Mouse (Mus musculus) megakaryocyte, embryonic 14.5 days (primary cell): ENCODE measurements around the gene Mfap1a. TPM values are rescaled to one million over a fixed set of nuclear protein-coding genes. Genes with fewer than 3 reads are reported as not detected.

Experiments used
- H3K27me3 ChIP-seq: replicated peaks from 2 replicates; pipeline ENCODE3; 2012; ENCODE audit warnings: inconsistent platforms
- H3K36me3 ChIP-seq: replicated peaks from 2 replicates; pipeline ENCODE3; 2012; ENCODE audit warnings: low read length, inconsistent platforms, mixed read lengths
- H3K4me1 ChIP-seq: 2 replicates; pipeline ENCODE4 v1.6.1; 2012; ENCODE audit warnings: inconsistent platforms
- H3K4me3 ChIP-seq: replicated peaks from 2 replicates; pipeline ENCODE3; 2012; ENCODE audit warnings: moderate library complexity, mild to moderate bottlenecking, inconsistent platforms
- H3K9me3 ChIP-seq: 2 replicates; pipeline ENCODE4 v1.6.1; 2012; ENCODE audit warnings: inconsistent platforms
- FLI1 ChIP-seq: IDR thresholded peaks from 2 replicates; pipeline ENCODE4 v1.6.1; 2012; ENCODE audit warnings: low read length, inconsistent platforms, mixed read lengths
- GATA1 ChIP-seq: IDR thresholded peaks from 3 replicates; pipeline ENCODE4 v1.6.1; 2012; ENCODE audit warnings: mixed read lengths, low read length, inconsistent platforms, borderline replicate concordance
- polyA plus RNA-seq: library from polyadenylated mRNA; stranded (reverse); fragments of >175 nt; gene quantifications from 2 replicates; pipeline ENCODE4 v1.2.3, GENCODE M21; 2012; ENCODE audit warnings: low replicate concordance; ENCODE audit not compliant: insufficient read depth

Mfap1a gene
- polyA plus RNA-seq, 1 experiment, result 2.2 TPM

DNA sequence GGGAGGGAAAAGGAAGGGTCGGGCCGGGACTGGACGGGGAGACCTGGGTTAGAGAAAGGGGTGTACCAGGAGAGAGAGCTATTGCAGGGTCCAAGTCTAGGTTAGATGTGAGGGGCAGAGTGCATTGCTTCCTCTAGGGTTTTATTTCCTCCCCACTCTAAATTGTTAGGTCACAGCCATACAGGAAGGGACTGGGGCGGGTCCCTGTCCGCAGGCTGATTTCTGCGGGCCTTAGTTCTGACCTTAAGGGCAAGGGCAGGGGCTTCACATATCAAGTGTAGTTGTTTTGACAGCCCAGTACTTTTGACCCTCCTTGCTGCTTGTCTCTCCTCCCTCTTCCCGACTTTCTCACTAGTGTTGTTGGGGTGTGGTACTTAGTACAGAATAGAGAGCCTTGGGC lies 56.4 kb downstream of the Mfap1a start:
- TF ChIP-seq GATA1 (no peak), FLI1 (no peak)
- Histone ChIP-seq H3K4me1 (peaks cover 69% of the 10 kb centered on the region), H3K4me3 (peak overlapping the region; percentile 95), H3K9me3 (no peaks in the 10 kb centered on the region), H3K36me3 (peaks cover 44% of the 10 kb centered on the region), H3K27me3 (no peaks in the 10 kb centered on the region)

DNA sequence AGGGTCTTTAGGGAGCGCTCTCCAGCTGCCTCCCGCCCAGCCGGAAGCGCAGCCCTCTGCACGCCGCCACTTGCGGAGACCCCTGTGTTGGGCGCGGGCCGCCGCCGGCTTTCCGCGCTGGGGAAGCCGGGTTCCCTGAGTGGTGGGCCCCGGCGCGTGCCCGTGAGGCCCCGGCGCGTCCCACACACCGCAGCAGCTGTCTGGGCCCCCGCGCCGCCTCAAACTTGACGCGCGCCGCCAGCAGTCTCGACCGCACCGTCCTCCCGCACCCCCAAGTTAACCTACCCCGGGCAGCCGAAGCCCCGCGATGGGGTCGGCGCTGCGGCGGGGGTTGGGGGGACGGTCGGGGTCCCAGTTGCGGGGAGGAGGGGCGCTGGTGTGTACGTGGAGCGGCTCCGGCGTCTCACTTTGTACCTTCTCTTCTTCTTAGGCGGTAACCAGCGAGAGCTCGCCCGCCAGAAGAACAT lies 56.9 kb downstream of the Mfap1a start:
- Histone ChIP-seq H3K9me3 (no peaks in the 10 kb centered on the region), H3K36me3 (peaks cover 39% of the 10 kb centered on the region), H3K27me3 (no peaks in the 10 kb centered on the region), H3K4me1 (peaks cover 64% of the 10 kb centered on the region), H3K4me3 (peak overlapping the region; percentile 95)
- TF ChIP-seq FLI1 (no peak), GATA1 (no peak)

DNA sequence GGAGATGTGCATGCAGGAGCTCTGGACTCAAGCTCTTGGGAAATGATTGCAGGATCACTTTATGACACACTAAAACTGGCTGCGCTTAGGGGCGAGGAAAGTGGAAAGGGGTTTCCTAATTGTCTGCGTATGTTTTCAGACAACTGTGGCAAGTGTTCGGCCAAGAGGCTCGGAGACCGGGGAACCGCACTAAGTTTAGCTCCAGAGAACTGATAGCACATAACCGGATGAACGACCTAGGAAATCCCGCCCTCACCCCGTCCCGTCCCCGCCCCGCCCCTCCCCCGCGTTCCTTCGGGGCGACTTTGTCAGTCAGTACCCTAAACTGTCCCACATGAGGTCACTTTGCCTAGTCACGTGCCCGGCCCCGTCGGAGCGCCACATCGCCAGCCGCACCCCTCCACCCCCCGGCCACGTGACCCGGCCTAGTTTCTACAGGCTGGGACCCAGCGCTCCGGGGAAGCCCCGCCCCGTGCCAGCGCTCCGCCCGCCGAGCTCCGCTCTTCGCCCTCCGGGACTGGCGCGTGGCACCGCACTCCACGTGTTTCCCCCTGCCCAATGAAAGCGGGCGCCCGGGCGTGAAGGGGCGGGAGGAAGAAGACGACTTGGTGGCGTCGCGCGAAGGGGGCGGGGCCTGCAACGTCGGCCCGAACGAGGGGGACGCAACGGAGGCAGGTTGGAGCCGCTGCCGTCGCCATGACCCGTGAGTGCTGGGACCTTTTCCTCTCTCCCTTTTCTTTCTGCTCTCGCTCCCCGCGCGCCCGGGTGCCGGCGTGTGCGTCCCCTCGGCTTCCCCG lies 57.5 kb downstream of the Mfap1a start, which contains the start of gene Serf2:
Gene Serf2, plus strand, starts transcription at position 457 of the 797 bp plus-strand sequence.
- TF ChIP-seq GATA1 (no peak), FLI1 (no peak)
- Histone ChIP-seq H3K4me3 (peak within 1 kb of the TSS; percentile 95), H3K4me1 (peaks cover 66% of the 10 kb centered on the region), H3K36me3 (peaks cover 34% of the 10 kb centered on the region), H3K27me3 (no peaks in the 10 kb centered on the region), H3K9me3 (no peaks in the 10 kb centered on the region)

DNA sequence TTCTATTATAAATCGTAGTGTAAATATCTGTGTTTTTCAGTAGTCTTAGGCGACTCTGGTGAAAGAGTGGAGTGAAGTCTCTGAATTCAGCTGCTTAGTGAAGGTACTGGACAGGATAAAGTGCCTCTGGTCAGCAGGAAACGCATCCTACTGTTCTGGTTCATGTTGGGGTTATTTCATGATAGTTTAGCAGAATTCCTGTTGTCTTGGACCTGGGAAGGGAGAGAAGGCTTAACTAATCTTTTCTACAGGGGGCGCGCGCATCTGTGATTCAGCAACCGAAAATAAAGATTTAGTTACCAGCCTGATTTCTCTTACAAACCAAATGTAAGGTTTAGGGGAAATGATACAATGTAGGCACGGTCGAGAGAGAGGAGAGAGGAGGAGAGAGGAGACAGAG lies 58.3 kb downstream of the Mfap1a start:
- H3K36me3 ChIP-seq, result peaks cover 26% of the 10 kb centered on the region

DNA sequence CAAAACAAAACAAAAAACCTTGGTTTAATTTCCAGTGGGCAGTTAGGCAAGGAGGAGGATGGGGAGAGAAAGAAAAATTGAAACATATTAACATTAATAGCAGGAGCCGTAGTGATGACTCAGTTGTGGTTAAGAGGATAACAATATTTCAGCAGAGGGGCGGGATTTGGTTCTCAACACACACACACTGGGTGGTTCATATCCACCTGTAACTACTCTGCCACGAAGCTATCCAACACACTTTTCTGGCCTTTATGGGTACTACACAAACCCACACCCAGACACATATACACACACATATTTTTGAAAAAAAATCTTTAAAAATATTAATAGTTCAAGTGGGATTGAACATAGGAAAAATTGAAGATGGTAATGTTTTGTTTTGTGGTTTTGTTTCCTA lies 59.5 kb downstream of the Mfap1a start:
- Histone ChIP-seq H3K27me3 (peaks cover 1% of the 10 kb centered on the region), H3K36me3 (peaks cover 14% of the 10 kb centered on the region), H3K9me3 (no peaks in the 10 kb centered on the region), H3K4me3 (no peak overlapping the region), H3K4me1 (peaks cover 61% of the 10 kb centered on the region)
- no peak for TF ChIP-seq GATA1
- TF ChIP-seq FLI1, result no peak

More for the DNA sequence above, 58.3 kb downstream of the Mfap1a start:
- Histone ChIP-seq H3K4me3 (peak overlapping the region; percentile 95), H3K4me1 (peaks cover 61% of the 10 kb centered on the region), H3K9me3 (no peaks in the 10 kb centered on the region), H3K27me3 (no peaks in the 10 kb centered on the region)
- no peak for TF ChIP-seq GATA1
- no peak for TF ChIP-seq FLI1

DNA sequence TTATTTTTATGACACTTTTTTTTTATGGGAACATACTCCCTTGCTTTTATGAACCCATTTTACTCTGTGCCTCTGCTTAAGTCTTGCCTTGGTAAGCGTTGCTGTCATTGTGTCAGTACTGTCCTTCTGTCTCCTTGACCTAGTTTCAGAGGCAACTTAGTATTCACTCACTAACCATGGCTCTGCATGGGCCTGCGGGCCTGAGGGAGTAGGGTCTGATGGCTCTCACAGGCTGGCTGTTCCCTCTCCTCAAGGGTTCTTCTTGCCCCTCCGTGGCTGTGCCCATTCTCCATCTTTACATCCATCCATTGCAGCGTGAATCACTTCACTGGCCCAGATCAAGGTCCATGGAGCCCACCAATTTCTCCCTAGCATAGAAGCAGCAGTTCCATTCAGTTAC lies 60.0 kb downstream of the Mfap1a start:
- Histone ChIP-seq H3K4me1 (peaks cover 64% of the 10 kb centered on the region), H3K9me3 (no peaks in the 10 kb centered on the region), H3K36me3 (peaks cover 11% of the 10 kb centered on the region), H3K4me3 (peak overlapping the region; percentile 7), H3K27me3 (peaks cover 6% of the 10 kb centered on the region)
- no peak for TF ChIP-seq GATA1
- TF ChIP-seq FLI1, result no peak

DNA sequence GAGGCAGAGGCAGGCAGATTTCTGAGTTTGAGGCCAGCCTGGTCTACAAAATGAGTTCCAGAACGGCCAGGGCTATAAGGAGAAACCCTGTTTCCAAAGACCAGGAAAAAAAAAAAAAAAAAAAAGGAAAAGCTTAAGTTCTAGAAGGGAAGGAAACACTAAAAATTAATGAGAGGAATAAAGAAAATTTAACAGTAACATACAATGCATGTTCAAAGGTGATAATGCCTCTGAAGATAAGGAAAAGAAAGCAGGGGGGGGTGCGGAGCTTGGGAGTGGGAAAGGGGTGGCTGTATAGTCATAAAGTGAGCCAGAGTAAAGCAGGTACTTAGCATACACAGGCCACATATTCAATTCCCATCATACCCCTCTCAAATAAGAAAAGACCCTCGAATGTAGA lies 61.3 kb downstream of the Mfap1a start:
- H3K9me3 ChIP-seq, result no peaks in the 10 kb centered on the region
- peaks cover 54% of the 10 kb centered on the region for H3K4me1 ChIP-seq
- H3K4me3 ChIP-seq, result no peak overlapping the region
- TF ChIP-seq GATA1, result no peak
- no peak for TF ChIP-seq FLI1
- peaks cover 5% of the 10 kb centered on the region for H3K36me3 ChIP-seq
- peaks cover 6% of the 10 kb centered on the region for H3K27me3 ChIP-seq

DNA sequence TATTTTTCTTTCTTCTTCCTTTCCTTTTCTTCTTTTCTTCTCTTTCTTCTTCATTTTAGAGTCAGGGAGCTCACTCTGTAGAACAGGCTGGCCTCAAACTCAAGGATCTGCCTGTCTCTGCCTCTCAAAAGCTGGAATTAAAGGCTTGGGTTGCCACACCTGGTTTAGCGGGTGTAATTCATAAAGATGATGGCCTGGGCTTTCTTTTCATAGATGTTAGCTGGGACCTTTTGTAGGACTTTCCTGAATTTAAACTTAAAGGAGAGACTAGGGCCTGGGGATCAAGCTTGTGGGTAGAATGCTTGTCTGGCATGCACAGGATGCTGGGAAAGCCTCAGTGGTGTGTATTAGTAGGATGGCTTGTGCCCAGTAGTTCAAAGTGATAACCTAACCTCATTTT lies 62.3 kb downstream of the Mfap1a start, which contains the start of gene Ell3:
Gene Ell3, minus strand, starts transcription at position 101 of the 400 bp plus-strand sequence.
- peaks cover 54% of the 10 kb centered on the region for H3K4me1 ChIP-seq
- TF ChIP-seq FLI1, result no peak
- no peak for TF ChIP-seq GATA1

DNA sequence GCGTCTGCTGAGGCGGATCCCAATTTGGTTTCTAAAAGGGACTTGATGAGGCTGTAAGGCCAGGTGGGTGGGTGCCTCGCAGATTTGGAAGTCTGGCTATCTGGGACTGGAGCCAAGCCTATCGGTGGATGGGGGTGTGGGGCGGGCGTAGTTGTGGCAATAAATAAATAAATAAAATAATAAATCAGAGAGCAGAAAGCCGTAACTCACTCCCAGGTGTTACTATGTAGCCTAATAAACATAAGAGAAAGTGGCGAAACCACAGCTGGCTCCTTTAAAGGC lies 63.5 kb downstream of the Mfap1a start:
- peaks cover 6% of the 10 kb centered on the region for H3K27me3 ChIP-seq
- H3K36me3 ChIP-seq, result peaks cover 26% of the 10 kb centered on the region
- H3K4me3 ChIP-seq, result peak overlapping the region; percentile 91
- TF ChIP-seq GATA1 (no peak), FLI1 (no peak)
- peaks cover 51% of the 10 kb centered on the region for H3K4me1 ChIP-seq
- no peaks in the 10 kb centered on the region for H3K9me3 ChIP-seq

More for the DNA sequence above, 62.3 kb downstream of the Mfap1a start, which contains the start of gene Ell3:
- H3K9me3 ChIP-seq, result no peaks in the 10 kb centered on the region
- peaks cover 6% of the 10 kb centered on the region for H3K27me3 ChIP-seq
- H3K36me3 ChIP-seq, result peaks cover 15% of the 10 kb centered on the region
- H3K4me3 ChIP-seq, result no peak within 1 kb of the TSS
